Mouse (Mus musculus): ENCODE measurements around the gene Klhl7. TPM values are rescaled to one million over a fixed set of nuclear protein-coding genes. Genes with fewer than 3 reads are reported as not detected.

Klhl7 gene
- 61.2 and 61.9 TPM in 2 replicates for polyA plus RNA-seq (2016; fragmentation: Nextera tagmentation; extraction: Ambion mirVana)

DNA sequence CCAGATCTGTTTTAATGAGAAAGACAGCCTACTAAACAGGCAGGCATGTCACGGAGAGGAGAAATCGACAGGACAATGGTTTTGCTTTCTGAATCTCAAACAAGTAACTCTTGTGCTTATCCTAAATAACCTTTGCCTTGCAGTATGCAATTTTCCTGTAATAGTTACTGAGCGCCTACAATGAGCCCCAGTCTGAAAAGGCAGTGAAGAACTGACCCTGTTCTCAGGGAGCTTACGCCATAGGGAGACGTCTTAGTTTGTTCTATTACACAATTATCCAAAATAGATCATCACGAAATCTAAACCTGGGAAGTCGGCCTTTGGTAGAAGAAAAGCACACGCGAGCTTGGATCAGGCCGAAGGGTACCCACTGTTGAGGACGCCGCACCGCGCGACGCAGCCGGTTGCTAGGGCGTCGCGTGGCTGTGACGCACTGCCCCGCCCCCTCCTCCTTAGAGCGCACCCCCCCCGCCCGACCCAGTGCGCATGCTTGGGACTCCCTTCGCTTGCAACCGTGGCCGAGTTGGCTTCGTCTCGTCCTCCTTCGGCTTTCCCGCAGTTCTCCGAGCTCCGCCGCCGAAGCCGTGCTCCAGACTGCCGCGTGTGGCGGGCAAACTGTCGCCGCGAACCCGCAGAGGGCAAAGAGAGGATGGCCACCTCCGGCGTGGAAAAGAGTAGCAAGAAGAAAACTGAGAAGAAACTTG is at the start of gene Klhl7:
TSS of gene Klhl7 (plus strand) at position 500 of the 704 bp plus-strand sequence.
- ATAC-seq (ENCODE audit: insufficient number of reproducible peaks, insufficient read depth, low FRiP score, low TSS enrichment, low read depth) = peak; percentile 94
- Histone ChIP-seq H3K4me1 (replicated peaks) (no peaks in the 10 kb centered on the region), H3K36me3 (no peaks in the 10 kb centered on the region), H3K27me3 (no peaks in the 10 kb centered on the region), H3K9me3 (no peaks in the 10 kb centered on the region), H3K9ac (replicated peaks) (peak within 1 kb of the TSS; percentile 82), H3K4me3 (replicated peaks) (peak within 1 kb of the TSS; percentile 81), H3K27ac (peak within 1 kb of the TSS; percentile 92), H3K4me2 (peak within 1 kb of the TSS; percentile 76)
- 2% methylated on average over 44 of the region's 47 CpGs for WGBS

DNA sequence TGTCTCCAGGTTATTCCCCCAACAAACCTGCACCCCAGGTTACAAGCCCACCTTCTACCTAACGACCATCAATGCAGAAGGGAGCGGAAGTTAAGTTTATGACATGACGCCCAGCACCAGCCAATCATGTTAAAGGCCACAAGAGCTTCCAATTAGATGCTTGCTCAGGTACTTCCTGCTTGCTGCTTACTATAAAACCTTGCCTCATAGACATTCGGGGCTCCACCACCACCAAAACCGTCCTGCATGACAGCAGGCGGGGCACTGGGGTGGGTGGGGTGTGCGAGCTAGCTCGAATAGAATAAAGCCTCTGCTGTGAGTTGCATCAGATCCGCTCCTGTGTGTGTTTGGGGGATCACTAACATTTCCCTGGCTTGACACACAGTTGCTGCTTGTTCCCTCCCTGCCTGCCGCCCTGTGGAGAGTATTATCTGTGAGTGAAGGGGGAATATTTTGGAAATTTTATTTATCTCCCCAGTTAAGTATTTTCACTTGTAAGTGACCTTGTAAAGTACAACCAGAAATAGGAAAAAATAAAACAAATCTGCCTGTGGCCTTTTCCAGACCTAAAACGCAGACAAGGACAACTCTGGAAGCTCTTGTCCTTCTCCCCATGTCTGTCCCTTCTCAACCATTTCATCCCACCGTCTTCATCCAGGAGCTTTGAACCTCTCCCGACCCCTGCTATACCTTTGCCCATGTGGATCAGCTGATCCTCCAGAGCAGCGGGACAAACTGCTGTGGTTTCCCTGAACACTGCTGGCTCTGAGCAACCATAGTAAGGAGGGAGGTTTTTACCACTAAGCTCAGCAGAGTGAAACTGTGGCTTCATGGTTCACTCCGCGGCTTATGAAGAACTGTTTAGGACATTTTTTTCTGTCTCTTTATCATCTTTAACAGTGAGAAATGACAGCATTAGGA is 48.4 kb upstream of the Klhl7 start:
- no peak overlapping the region for H3K27ac ChIP-seq
- peaks cover 3% of the 10 kb centered on the region; the same call in 1 of the 2 replicates for H3K9me3 ChIP-seq
- no peaks in the 10 kb centered on the region for H3K27me3 ChIP-seq
- H3K4me1 ChIP-seq (replicated peaks) = no peaks in the 10 kb centered on the region
- H3K36me3 ChIP-seq = no peaks in the 10 kb centered on the region
- 56% methylated on average over 16 of the region's 16 CpGs for WGBS
- no peak overlapping the region for H3K4me2 ChIP-seq
- ATAC-seq (ENCODE audit: insufficient number of reproducible peaks, insufficient read depth, low FRiP score, low TSS enrichment, low read depth) = no peak
- H3K9ac ChIP-seq (replicated peaks) = no peak overlapping the region
- no peak overlapping the region for H3K4me3 ChIP-seq (replicated peaks)

DNA sequence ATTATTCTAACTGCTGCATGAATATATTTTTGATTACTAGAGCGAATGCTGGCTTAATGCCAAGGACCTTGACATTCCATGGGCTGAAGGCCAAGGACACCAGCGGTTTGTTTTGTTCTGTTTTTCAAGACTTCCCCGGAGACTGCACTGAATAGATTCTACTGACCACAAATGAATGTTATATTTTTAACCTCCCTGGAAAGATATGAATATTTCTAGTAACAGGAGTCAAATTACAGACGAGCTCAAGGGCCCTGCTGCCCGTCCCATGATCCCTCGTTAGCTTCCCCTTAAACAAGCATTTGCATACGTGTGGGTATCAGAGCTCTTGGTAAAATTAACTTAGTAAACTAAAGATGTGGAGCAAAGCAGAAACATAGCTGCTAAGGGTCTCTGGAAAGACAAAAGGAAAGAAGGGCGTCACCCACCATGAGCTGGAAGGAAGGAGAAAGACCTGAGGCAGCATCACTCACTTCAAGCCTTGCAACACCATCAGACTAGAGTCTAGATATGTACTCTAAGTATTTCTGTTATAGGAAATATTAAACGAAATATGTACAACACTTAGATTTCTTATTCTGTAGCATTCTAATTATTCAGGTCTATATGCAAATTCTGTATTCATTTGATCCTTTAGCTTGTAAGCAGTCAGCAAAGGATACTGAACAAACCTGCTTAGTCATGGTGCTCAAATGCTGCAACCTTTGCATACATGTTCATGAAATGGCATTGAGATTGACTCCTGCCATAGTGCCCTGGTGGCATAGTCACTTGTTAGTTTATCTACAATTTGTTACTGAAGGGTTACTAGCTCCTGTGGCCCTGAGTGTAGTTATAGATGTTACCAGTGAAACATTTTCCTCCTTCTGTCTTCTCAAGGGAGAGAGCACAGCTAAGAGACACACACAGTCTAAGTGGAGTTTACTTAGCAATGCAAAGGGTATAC is 46.9 kb upstream of the Klhl7 start:
- H3K27me3 ChIP-seq = no peaks in the 10 kb centered on the region
- no peak overlapping the region for H3K4me2 ChIP-seq
- ATAC-seq (ENCODE audit: insufficient number of reproducible peaks, insufficient read depth, low FRiP score, low TSS enrichment, low read depth) = no peak
- H3K27ac ChIP-seq = no peak overlapping the region
- no peak overlapping the region for H3K9ac ChIP-seq (replicated peaks)
- H3K36me3 ChIP-seq = no peaks in the 10 kb centered on the region
- H3K4me3 ChIP-seq (replicated peaks) = no peak overlapping the region
- WGBS = 72% methylated on average over 9 of the region's 9 CpGs
- H3K9me3 ChIP-seq = peaks cover 3% of the 10 kb centered on the region; the same call in 1 of the 2 replicates
- H3K4me1 ChIP-seq (replicated peaks) = no peaks in the 10 kb centered on the region

DNA sequence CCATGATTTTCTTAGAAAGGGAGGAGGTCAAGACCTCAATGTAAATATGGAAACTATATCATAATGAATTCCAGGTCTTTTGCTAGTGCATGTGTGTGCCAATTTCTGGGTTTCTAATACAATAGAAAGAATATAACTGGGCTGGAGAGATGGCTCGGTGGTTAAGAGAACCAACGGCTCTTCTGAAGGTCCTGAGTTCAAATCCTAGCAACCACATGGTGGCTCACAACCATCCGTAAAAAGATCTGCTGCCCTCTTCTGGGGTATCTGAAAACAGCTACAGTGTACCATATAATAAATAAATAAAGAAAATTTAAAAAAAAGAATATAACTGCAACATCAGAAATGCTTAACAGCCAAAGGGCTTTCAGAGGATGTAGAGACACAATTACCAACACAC is 46.0 kb upstream of the Klhl7 start:
- H3K27ac ChIP-seq = no peak overlapping the region
- H3K9me3 ChIP-seq = peaks cover 3% of the 10 kb centered on the region; the same call in 1 of the 2 replicates
- H3K4me1 ChIP-seq (replicated peaks) = no peaks in the 10 kb centered on the region
- 89% methylated on average over 3 of the region's 3 CpGs for WGBS
- H3K4me3 ChIP-seq (replicated peaks) = no peak overlapping the region
- H3K4me2 ChIP-seq = no peak overlapping the region
- no peaks in the 10 kb centered on the region for H3K36me3 ChIP-seq
- no peak overlapping the region for H3K9ac ChIP-seq (replicated peaks)
- no peaks in the 10 kb centered on the region for H3K27me3 ChIP-seq
- ATAC-seq (ENCODE audit: insufficient number of reproducible peaks, insufficient read depth, low FRiP score, low TSS enrichment, low read depth) = no peak

DNA sequence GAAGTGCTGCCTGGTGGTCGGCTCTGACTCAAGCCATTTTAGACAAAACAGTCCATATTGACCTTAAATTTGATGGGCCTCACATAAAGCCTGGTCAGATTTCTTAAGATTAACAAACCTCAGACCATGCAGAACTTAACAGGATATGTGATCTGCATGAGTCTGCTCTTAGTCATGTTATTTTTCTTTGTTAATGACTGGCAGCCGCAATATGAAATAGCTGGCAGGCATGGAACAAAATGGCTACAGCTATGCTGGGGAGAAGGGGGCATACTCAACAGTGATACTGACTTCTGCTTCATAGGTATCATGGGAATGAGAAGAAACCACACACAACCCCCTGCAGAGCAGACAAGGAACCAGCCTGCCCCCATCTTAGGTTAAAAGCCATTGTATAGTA is 43.5 kb upstream of the Klhl7 start:
- Histone ChIP-seq H3K27ac (no peak overlapping the region), H3K9ac (replicated peaks) (no peak overlapping the region), H3K4me2 (no peak overlapping the region), H3K4me1 (replicated peaks) (no peaks in the 10 kb centered on the region), H3K27me3 (no peaks in the 10 kb centered on the region), H3K9me3 (peaks cover 3% of the 10 kb centered on the region; the same call in 1 of the 2 replicates), H3K36me3 (no peaks in the 10 kb centered on the region), H3K4me3 (replicated peaks) (no peak overlapping the region)
- no peak for ATAC-seq (ENCODE audit: insufficient number of reproducible peaks, insufficient read depth, low FRiP score, low TSS enrichment, low read depth)
- 82% methylated on average over 2 of the region's 2 CpGs for WGBS

DNA sequence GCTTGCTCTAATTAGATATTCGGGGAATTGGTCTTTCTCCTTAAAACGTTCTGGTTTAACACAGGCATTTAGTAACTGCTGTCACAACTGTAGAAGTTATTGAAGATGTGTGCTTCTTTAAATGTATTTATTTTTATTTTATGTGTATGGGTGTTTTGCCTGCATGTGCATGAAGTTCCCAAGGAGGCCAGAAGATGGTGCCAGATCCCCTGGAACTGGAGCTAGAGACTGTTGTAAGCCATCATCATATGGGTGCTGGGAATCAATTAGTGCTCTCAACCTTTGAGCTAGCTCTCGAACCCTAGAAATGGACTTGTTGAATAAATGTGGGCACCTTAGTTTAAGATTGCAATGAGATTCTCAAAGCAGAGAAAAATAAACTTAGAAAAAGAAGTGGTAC is 42.8 kb upstream of the Klhl7 start:
- Histone ChIP-seq H3K9me3 (peaks cover 3% of the 10 kb centered on the region; the same call in 1 of the 2 replicates), H3K27ac (no peak overlapping the region), H3K27me3 (no peaks in the 10 kb centered on the region), H3K4me2 (no peak overlapping the region), H3K4me3 (replicated peaks) (no peak overlapping the region), H3K36me3 (no peaks in the 10 kb centered on the region), H3K4me1 (replicated peaks) (no peaks in the 10 kb centered on the region), H3K9ac (replicated peaks) (no peak overlapping the region)
- no peak for ATAC-seq (ENCODE audit: insufficient number of reproducible peaks, insufficient read depth, low FRiP score, low TSS enrichment, low read depth)
- WGBS = 71% methylated on average over 3 of the region's 3 CpGs

DNA sequence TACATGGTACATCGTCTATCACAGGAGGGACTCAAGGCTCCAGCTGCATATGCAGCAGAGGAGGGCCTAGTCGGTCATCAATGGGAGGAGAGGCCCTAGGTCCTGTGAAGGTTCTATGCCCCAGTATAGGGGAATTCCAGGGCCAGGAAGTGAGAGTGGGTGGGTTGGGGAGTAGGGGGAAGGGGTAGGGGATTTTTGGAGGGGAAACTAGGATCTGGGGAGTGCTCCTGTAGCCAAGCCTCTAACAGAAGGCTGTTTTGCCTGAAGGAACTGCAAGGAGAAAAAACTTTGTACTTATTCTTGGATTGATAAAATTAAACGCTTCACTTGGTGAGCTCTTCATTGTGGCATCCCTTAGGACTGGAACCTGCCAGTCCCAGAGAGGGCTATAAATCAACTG is 39.5 kb upstream of the Klhl7 start:
- H3K4me1 ChIP-seq (replicated peaks) = no peaks in the 10 kb centered on the region
- no peak overlapping the region for H3K9ac ChIP-seq (replicated peaks)
- H3K27me3 ChIP-seq = no peaks in the 10 kb centered on the region
- WGBS = 55% methylated on average over 3 of the region's 3 CpGs
- no peak for ATAC-seq (ENCODE audit: insufficient number of reproducible peaks, insufficient read depth, low FRiP score, low TSS enrichment, low read depth)
- no peak overlapping the region for H3K4me3 ChIP-seq (replicated peaks)
- no peaks in the 10 kb centered on the region for H3K36me3 ChIP-seq
- no peak overlapping the region for H3K4me2 ChIP-seq
- no peaks in the 10 kb centered on the region for H3K9me3 ChIP-seq
- no peak overlapping the region for H3K27ac ChIP-seq

DNA sequence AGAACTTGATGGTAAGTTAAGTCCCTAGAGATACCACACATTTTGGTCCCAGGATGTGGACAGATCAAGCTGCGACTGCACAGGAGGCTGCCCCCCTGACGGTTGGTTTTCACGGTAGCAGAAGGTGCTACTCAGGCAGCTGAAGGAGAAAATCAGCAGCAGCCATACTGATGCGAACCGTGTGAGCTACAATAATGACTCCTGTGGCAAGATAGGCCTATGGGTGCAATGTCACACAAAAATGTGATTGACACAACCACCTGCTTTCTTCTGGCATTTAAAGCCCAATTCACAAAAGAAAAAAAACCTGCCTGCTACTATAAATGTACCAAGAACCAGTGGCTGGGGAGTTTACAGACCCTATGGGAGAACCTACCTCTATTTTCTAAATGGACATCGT is 37.4 kb upstream of the Klhl7 start:
- no peak for ATAC-seq (ENCODE audit: insufficient number of reproducible peaks, insufficient read depth, low FRiP score, low TSS enrichment, low read depth)

DNA sequence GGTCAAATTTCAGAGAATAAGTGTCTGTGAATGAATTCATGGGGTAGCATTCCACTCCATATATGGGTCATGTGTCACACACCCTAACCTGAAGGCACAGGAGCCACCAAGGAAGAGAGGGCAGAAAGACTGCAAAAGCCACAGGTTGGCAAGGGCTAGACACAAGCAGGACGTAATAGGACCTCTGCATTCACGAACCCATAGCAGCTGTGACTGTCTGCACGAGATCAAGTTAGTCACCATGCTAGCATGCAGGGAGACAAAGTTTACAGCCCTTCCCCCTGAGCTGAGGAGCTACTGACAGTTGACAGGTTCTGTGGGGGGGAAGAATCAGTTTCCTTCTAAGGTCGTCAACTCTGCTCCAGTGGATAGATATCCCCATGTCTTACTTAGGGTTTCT is 36.9 kb upstream of the Klhl7 start:
- no peak overlapping the region for H3K27ac ChIP-seq
- H3K4me2 ChIP-seq = no peak overlapping the region
- no peak overlapping the region for H3K4me3 ChIP-seq (replicated peaks)
- H3K27me3 ChIP-seq = no peaks in the 10 kb centered on the region
- H3K36me3 ChIP-seq = no peaks in the 10 kb centered on the region
- H3K9me3 ChIP-seq = no peaks in the 10 kb centered on the region
- no peak for ATAC-seq (ENCODE audit: insufficient number of reproducible peaks, insufficient read depth, low FRiP score, low TSS enrichment, low read depth)
- no peaks in the 10 kb centered on the region for H3K4me1 ChIP-seq (replicated peaks)
- no peak overlapping the region for H3K9ac ChIP-seq (replicated peaks)
- 72% methylated on average over 4 of the region's 4 CpGs for WGBS

More for the DNA sequence above, 37.4 kb upstream of the Klhl7 start:
- Histone ChIP-seq H3K4me2 (no peak overlapping the region), H3K27me3 (no peaks in the 10 kb centered on the region), H3K9me3 (no peaks in the 10 kb centered on the region), H3K4me3 (replicated peaks) (no peak overlapping the region), H3K9ac (replicated peaks) (no peak overlapping the region), H3K4me1 (replicated peaks) (no peaks in the 10 kb centered on the region), H3K27ac (no peak overlapping the region), H3K36me3 (no peaks in the 10 kb centered on the region)
- WGBS = 79% methylated on average over 6 of the region's 6 CpGs

DNA sequence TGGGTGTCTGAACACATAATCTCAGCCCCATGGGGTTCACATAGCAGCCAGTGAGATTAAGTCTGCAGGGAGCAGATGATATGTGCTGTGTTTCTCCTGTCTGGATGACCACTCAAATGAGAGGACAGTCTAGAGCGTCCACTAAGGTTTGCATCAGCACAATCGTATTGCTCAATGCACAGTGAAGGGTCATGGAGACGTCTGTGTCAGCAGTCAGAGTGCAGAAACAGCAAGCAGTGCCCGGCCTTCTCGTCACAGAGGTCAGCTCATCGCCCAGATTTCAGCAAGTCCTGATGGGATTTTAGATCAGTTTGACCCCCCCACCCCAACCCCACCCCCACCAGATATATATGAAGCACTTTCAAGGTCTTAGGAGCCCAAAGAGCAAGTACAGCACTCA is 31.4 kb upstream of the Klhl7 start:
- Histone ChIP-seq H3K9ac (replicated peaks) (no peak overlapping the region), H3K27me3 (no peaks in the 10 kb centered on the region), H3K27ac (no peak overlapping the region), H3K4me1 (replicated peaks) (no peaks in the 10 kb centered on the region), H3K9me3 (no peaks in the 10 kb centered on the region), H3K4me2 (no peak overlapping the region), H3K4me3 (replicated peaks) (no peak overlapping the region), H3K36me3 (no peaks in the 10 kb centered on the region)
- 86% methylated on average over 6 of the region's 6 CpGs for WGBS
- ATAC-seq (ENCODE audit: insufficient number of reproducible peaks, insufficient read depth, low FRiP score, low TSS enrichment, low read depth) = no peak

Data from limb, embryonic 12.5 days (tissue).